Mouse (Mus musculus) hindbrain, embryonic 10.5 days (tissue): ENCODE measurements around the gene Zranb2. TPM values are rescaled to one million over a fixed set of nuclear protein-coding genes. Genes with fewer than 3 reads are reported as not detected.

Source experiments
- DNase-seq: peaks from one replicate; pipeline ENCODE4 v3.0.0-alpha.2; 2017; ENCODE audit warnings: low spot score
- H3K27ac ChIP-seq: fragments of 300-500 bp; sonication (generic); 2 replicates; pipeline ENCODE4 v1.5.1; 2016; ENCODE audit warnings: mild to moderate bottlenecking, moderate library complexity
- H3K27me3 ChIP-seq: fragments of 300-500 bp; sonication (generic); 2 replicates; pipeline ENCODE4 v1.6.1; 2016; ENCODE audit warnings: mild to moderate bottlenecking; ENCODE audit not compliant: poor library complexity, insufficient read depth, severe bottlenecking
- H3K36me3 ChIP-seq: fragments of 300-500 bp; sonication (generic); 2 replicates; pipeline ENCODE4 v1.6.1; 2016; ENCODE audit warnings: mild to moderate bottlenecking, moderate library complexity
- H3K4me1 ChIP-seq: fragments of 300-500 bp; sonication (generic); replicated peaks from 2 replicates; pipeline ENCODE4 v1.6.1; 2016; ENCODE audit warnings: mild to moderate bottlenecking
- H3K4me3 ChIP-seq: fragments of 300-500 bp; sonication (generic); 2 replicates; pipeline ENCODE4 v1.5.1; 2016; ENCODE audit warnings: mild to moderate bottlenecking, moderate library complexity
- H3K9me3 ChIP-seq: fragments of 300-500 bp; sonication (generic); 2 replicates; pipeline ENCODE4 v1.6.1; 2016; ENCODE audit warnings: mild to moderate bottlenecking, moderate library complexity
- WGBS: fragments of 180-500 bp; shearing (Covaris S2); methylation state at CpG from one replicate; pipeline ENCODE4 v1.1.7; 2016; 5-methylcytosine and 5-hydroxymethylcytosine counted together
- polyA plus RNA-seq: library from polyadenylated mRNA; unstranded; fragments of >200 nt; fragmentation: Nextera tagmentation; extraction: Ambion mirVana; gene quantifications from 2 replicates; pipeline ENCODE4 v1.2.1, GENCODE M21; 2016

Gene Zranb2
- polyA plus RNA-seq, 1 experiment from 2014 or later: 90.4 TPM

- WGBS: 4% methylated on average over 2 of the region's 2 CpGs
- H3K4me1 ChIP-seq: peaks cover 14% of the 10 kb centered on the region
- peaks cover 45% of the 10 kb centered on the region for H3K27me3 ChIP-seq
These were observed 31.2 kb downstream of the Zranb2 start for GRCm38 (mm10) chr3:157565196-157565595.

GRCm38 (mm10) chr3:157566725-157567565, 33.0 kb downstream of the Zranb2 start, which contains the start of gene Ptger3:
Gene Ptger3, plus strand, starts transcription at chr3:157566892.
- no peaks in the 10 kb centered on the region for H3K36me3 ChIP-seq
- WGBS: 1% methylated on average over 84 of the region's 84 CpGs
- H3K9me3 ChIP-seq: no peaks in the 10 kb centered on the region
- peak within 1 kb of the TSS; percentile 58 for H3K4me3 ChIP-seq
- H3K27me3 ChIP-seq: peaks cover 45% of the 10 kb centered on the region
- peak; percentile 43 for DNase-seq
- H3K27ac ChIP-seq: no peak within 1 kb of the TSS
- peaks cover 14% of the 10 kb centered on the region for H3K4me1 ChIP-seq

More at GRCm38 (mm10) chr3:157565196-157565595, 31.2 kb downstream of the Zranb2 start:
- DNase-seq: no peak
- H3K36me3 ChIP-seq: no peaks in the 10 kb centered on the region
- no peak overlapping the region for H3K4me3 ChIP-seq
- no peaks in the 10 kb centered on the region for H3K9me3 ChIP-seq
- no peak overlapping the region for H3K27ac ChIP-seq

DNA sequence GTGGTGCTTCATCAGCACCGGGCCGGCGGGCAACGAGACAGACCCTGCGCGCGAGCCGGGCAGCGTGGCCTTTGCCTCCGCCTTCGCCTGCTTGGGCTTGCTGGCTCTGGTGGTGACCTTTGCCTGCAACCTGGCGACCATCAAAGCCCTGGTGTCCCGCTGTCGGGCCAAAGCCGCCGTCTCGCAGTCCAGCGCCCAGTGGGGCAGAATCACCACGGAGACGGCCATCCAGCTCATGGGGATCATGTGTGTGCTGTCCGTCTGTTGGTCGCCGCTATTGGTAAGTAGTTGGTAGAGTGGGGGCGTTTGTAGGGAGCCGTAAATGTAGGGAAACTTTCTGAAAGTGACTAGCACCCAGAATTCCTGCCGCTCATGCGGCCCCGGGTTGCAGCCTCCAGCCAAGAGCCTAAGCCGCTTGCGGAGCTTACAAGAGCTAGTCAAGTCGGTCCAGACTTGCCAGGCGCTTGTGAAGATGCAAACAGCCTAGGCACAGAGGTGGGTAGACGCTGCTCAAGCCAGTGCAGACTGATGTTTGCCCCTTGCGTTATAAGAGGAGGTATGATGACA, 33.7 kb downstream of the Zranb2 start:
- 3% methylated on average over 34 of the region's 34 CpGs for WGBS
- H3K27me3 ChIP-seq: peaks cover 45% of the 10 kb centered on the region
- H3K9me3 ChIP-seq: no peaks in the 10 kb centered on the region
- peak; percentile 44 for DNase-seq
- H3K27ac ChIP-seq: no peak overlapping the region
- peaks cover 14% of the 10 kb centered on the region for H3K4me1 ChIP-seq
- no peaks in the 10 kb centered on the region for H3K36me3 ChIP-seq
- peak overlapping the region; percentile 58 for H3K4me3 ChIP-seq

DNA sequence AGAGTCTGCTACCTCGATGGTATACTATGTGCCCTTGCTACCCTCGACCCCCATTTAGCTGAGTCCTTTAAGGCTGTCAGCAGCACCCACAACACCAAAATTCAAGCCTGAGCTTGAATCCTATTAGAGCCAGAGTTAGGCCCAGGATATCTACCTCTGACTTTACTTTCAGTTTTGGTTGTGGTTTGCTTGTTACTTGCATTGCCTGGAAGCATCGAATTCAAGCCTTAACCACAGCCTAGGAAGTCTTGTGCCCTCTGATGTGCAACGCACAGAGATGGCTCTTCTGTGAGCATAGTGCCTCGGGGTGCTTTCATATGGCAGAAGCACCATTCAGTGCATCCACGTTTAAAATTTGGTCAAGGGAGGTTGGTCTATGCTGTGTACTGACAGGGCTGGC, 38.1 kb downstream of the Zranb2 start:
- Histone ChIP-seq H3K27ac (no peak overlapping the region), H3K4me3 (no peak overlapping the region), H3K9me3 (no peaks in the 10 kb centered on the region), H3K36me3 (no peaks in the 10 kb centered on the region), H3K4me1 (peaks cover 8% of the 10 kb centered on the region), H3K27me3 (peaks cover 28% of the 10 kb centered on the region)
- DNase-seq: no peak
- WGBS: 83% methylated on average over 6 of the region's 6 CpGs

DNA sequence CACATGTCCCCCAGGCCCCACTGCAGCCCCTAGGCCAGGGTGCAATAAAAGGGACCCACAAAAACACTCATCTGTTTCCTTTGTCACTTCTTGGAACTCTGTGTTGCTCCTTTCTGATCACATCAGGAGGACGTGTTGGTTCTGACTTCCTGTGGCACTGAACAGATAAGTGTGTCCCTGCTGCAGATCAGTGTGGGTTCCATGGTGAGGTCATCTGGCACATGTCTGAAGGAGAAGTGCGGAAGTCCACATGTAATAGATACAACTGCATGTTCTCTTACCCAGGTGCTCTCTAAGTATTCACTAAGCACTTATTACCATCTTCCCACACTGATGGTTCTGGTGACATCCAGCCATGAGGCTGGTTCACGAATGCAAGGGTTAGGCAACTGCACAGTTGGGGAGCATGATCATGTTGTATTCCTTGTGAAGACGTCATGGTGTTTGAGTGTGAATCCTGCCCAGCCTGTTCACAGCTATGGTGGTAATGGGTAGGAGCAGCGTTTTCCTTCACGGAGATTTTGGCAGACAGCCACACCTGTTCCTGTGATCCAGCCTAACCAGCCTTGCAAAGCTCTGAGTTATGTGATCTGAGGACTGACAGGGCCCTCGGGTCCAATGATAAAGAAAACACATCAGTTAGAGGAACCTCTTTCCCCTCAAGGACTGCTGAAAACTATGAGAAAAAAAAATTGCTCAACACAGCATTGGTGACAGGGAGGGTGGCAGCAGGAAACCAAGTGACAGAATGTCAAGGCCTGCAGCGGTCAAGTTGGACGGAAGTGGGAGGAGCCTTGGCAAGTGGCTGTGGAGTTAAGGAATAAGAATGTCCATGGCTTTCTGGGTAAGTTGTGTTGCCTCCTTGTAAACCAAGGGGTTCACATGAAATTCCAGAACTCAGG, 41.7 kb downstream of the Zranb2 start:
- no peak overlapping the region for H3K4me3 ChIP-seq
- no peaks in the 10 kb centered on the region for H3K36me3 ChIP-seq
- H3K27me3 ChIP-seq: peaks cover 6% of the 10 kb centered on the region; the same call in 1 of the 2 replicates
- no peaks in the 10 kb centered on the region for H3K4me1 ChIP-seq
- 84% methylated on average over 9 of the region's 9 CpGs for WGBS
- no peaks in the 10 kb centered on the region for H3K9me3 ChIP-seq
- DNase-seq: no peak
- H3K27ac ChIP-seq: no peak overlapping the region

DNA sequence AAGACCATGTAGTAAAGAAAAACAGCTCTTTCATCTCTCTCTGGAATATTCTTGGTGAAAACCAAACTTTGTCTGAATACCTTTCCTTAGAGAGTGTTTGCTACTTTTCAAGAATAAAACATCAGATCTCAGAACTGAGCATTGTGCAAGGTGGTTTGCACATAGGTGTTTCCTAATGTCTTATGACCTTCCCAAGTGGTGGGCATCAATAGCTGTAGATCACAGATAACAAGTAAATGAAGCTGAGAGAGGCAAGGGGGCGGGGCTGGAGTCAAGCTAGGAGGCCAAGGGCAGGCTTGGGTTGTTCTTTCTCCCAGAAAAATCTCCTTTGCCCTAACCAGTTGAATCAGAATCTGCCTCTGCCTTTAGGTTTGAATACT, 42.4 kb downstream of the Zranb2 start:
- Histone ChIP-seq H3K9me3 (no peaks in the 10 kb centered on the region), H3K27me3 (peaks cover 10% of the 10 kb centered on the region; the same call in 1 of the 2 replicates), H3K4me1 (no peaks in the 10 kb centered on the region), H3K27ac (no peak overlapping the region), H3K4me3 (no peak overlapping the region), H3K36me3 (no peaks in the 10 kb centered on the region)
- no peak for DNase-seq
- WGBS: 80% methylated on average over 1 of the region's 1 CpGs

DNA sequence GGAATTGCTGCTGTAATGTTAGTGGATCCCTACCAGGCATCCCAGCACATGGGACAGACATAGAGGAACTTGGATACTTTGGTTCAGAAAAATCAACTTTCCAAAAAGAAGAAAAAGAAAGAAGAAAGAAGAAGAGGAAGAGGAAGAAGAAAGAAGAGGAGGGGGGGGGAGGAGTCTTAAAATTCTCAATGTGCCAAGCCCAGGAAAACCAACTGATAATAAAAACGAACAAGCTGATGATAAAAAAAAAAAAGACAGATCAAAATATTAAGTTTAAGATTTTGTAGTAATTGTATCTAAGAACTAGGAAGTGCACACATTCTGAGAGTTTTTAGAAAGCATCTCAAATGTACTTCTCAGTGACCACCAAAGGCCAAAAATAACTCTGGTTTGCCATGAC, 42.9 kb downstream of the Zranb2 start:
- Histone ChIP-seq H3K27ac (no peak overlapping the region), H3K36me3 (no peaks in the 10 kb centered on the region)
- 80% methylated on average over 1 of the region's 1 CpGs for WGBS

DNA sequence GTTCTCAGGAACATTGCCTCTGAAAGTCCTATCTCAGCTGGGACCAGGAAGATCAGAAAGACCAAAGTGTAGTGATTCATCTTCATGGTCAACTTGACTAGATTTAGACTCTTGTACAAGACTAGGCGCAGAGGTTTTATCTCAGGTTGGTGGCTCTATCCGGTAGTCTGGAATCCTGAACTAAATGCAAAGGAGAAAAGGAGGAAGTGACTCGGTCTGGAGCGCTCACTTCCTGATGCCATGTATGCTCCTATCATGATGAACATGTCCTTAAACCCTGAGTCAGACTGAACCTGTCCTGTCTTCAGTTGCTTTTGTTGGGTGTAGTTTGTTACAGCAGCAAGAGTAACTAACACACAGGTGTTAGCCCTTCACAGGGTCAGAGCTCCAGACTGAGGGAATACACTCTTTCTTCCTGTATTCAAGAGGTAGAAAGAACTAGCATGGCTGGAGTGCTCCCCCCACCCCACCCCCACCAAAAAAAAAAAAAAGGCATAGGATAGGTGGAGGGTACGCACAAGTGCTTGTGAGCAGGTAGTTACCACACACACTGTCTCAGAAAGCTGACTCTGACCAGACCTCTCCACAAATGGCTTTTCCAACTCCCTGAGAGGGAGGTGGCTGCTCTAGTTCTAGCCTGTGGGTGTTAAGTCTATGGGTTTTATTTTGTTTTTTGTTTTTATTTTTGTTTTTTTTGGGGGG, 44.7 kb downstream of the Zranb2 start:
- H3K4me1 ChIP-seq: peaks cover 9% of the 10 kb centered on the region
- H3K27me3 ChIP-seq: peaks cover 13% of the 10 kb centered on the region; the same call in 1 of the 2 replicates
- DNase-seq: no peak
- H3K36me3 ChIP-seq: no peaks in the 10 kb centered on the region
- H3K27ac ChIP-seq: no peak overlapping the region
- H3K4me3 ChIP-seq: no peak overlapping the region
- WGBS: 90% methylated on average over 5 of the region's 5 CpGs
- no peaks in the 10 kb centered on the region for H3K9me3 ChIP-seq

More for the DNA sequence above, 42.9 kb downstream of the Zranb2 start:
- DNase-seq: no peak
- H3K4me3 ChIP-seq: no peak overlapping the region
- no peaks in the 10 kb centered on the region for H3K4me1 ChIP-seq
- no peaks in the 10 kb centered on the region for H3K9me3 ChIP-seq
- H3K27me3 ChIP-seq: peaks cover 13% of the 10 kb centered on the region; the same call in 1 of the 2 replicates

DNA sequence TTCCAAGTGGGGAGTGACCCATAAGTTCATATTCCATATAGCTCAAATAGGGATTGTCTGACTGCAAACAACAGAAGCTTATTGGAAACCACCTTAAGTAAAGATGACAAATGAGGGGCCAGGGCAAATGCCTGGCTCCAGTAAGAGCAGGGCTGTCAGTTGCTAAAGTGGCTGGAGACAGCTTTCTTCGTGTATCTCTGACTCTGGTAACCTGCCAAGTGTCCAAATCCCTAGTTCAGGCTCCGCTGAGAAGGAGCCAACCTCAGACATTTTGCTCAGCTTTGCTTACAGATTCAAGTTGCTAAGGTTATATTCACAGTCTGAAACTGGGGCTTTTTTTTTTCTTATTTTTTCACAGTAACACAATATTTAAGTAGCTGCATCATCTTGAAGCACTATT, 45.4 kb downstream of the Zranb2 start:
- WGBS: 81% methylated on average over 2 of the region's 2 CpGs
- H3K4me1 ChIP-seq: peaks cover 9% of the 10 kb centered on the region
- H3K27ac ChIP-seq: no peak overlapping the region
- no peaks in the 10 kb centered on the region for H3K36me3 ChIP-seq
- no peak for DNase-seq
- H3K4me3 ChIP-seq: no peak overlapping the region
- H3K27me3 ChIP-seq: peaks cover 13% of the 10 kb centered on the region; the same call in 1 of the 2 replicates
- H3K9me3 ChIP-seq: no peaks in the 10 kb centered on the region

DNA sequence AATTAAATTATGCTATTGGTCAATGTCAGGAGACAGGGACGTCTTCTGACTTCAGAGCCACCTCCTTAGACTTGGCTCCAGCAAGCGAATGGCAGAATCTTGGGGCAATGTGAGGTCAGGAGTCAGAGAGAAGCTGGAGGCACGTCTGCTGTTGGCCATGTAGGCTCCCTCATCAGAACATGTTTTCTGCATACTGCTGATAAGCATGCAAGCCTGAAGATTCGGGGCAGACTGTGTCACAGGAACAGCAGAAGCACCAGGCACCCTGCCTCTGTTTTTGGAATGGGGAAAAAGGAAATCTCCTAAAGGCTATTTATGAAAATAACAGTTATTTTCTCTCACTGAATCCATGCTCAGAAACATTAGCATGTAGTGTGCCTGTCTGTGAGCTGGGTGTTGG, 46.3 kb downstream of the Zranb2 start:
- no peaks in the 10 kb centered on the region for H3K36me3 ChIP-seq
- DNase-seq: no peak
- peaks cover 9% of the 10 kb centered on the region for H3K4me1 ChIP-seq
- 71% methylated on average over 4 of the region's 4 CpGs for WGBS
- H3K4me3 ChIP-seq: no peak overlapping the region
- H3K27me3 ChIP-seq: peaks cover 13% of the 10 kb centered on the region; the same call in 1 of the 2 replicates
- H3K27ac ChIP-seq: no peak overlapping the region
- H3K9me3 ChIP-seq: no peaks in the 10 kb centered on the region

GRCm38 (mm10) chr3:157581755-157582154, 47.8 kb downstream of the Zranb2 start:
- WGBS: 29% methylated on average over 2 of the region's 2 CpGs
- H3K27ac ChIP-seq: no peak overlapping the region
- no peaks in the 10 kb centered on the region for H3K36me3 ChIP-seq
- H3K9me3 ChIP-seq: no peaks in the 10 kb centered on the region
- H3K4me3 ChIP-seq: no peak overlapping the region
- H3K4me1 ChIP-seq: peaks cover 9% of the 10 kb centered on the region
- no peak for DNase-seq
- H3K27me3 ChIP-seq: peaks cover 13% of the 10 kb centered on the region; the same call in 1 of the 2 replicates
